Mouse (Mus musculus) kidney, embryonic 15.5 days (tissue): ENCODE measurements around the gene Hrasls5. TPM values are rescaled to one million over a fixed set of nuclear protein-coding genes. Genes with fewer than 3 reads are reported as not detected.

ENCODE experiments used
- ATAC-seq: fragments of 200-750 bp; cut with Nextera tagmentation; replicated peaks from 2 replicates; pipeline ENCODE4 v1.8.0; 2017; ENCODE audit warnings: moderate TSS enrichment; ENCODE audit not compliant: low FRiP score
- H3K27ac ChIP-seq: fragments of 300-500 bp; sonication (generic); 2 replicates; pipeline ENCODE4 v1.5.1; 2015; ENCODE audit warnings: mild to moderate bottlenecking, inconsistent platforms
- H3K27me3 ChIP-seq: fragments of 300-500 bp; sonication (generic); 2 replicates; pipeline ENCODE4 v1.6.1; 2015; ENCODE audit warnings: inconsistent platforms
- H3K36me3 ChIP-seq: fragments of 300-500 bp; sonication (generic); 2 replicates; pipeline ENCODE4 v1.6.1; 2015; ENCODE audit warnings: inconsistent platforms
- H3K4me1 ChIP-seq: fragments of 300-500 bp; sonication (generic); 2 replicates; pipeline ENCODE4 v1.6.1; 2015; ENCODE audit warnings: inconsistent platforms
- H3K4me2 ChIP-seq: fragments of 300-500 bp; sonication (generic); 2 replicates; pipeline ENCODE4 v1.6.1; 2015; ENCODE audit warnings: moderate library complexity, mild to moderate bottlenecking, inconsistent platforms
- H3K4me3 ChIP-seq: fragments of 300-500 bp; sonication (generic); replicated peaks from 2 replicates; pipeline ENCODE4 v1.5.1; 2015; ENCODE audit warnings: mild to moderate bottlenecking, inconsistent platforms
- H3K9ac ChIP-seq: fragments of 300-500 bp; sonication (generic); 2 replicates; pipeline ENCODE4 v1.6.1; 2015; ENCODE audit warnings: mild to moderate bottlenecking, inconsistent platforms
- H3K9me3 ChIP-seq: fragments of 300-500 bp; sonication (generic); replicated peaks from 2 replicates; pipeline ENCODE4 v1.6.1; 2016; ENCODE audit warnings: inconsistent platforms
- WGBS: fragments of 180-500 bp; shearing (Covaris S2); methylation state at CpG from one replicate; pipeline ENCODE4 v1.1.7; 2015; ENCODE audit warnings: mixed read lengths; 5-methylcytosine and 5-hydroxymethylcytosine counted together
- polyA plus RNA-seq: library from polyadenylated mRNA; unstranded; fragments of >200 nt; fragmentation: Nextera tagmentation; extraction: Ambion mirVana; gene quantifications from 2 replicates; pipeline ENCODE4 v1.2.1, GENCODE M21; 2015

Hrasls5 gene
- polyA plus RNA-seq, 1 experiment from 2014 or later, result not detected

DNA sequence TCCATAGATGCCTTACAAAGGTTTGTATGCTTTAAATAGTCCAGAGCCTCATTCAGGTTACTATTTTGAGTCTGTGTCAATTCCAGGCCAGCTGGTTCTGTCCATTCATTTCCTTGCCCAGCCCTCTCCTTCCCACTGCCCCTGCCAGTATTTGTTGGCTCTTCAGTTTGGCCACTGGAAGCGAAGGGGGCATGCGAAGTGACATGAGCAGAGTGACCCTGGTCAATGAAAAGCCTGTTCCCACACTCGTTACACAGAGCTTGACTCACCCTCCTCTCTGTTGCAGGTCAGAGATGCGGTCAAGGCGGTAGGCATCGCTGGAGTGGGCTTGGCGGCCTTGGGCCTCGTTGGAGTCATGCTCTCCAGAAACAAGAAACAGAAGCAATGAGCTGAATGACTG, 27.1 kb upstream of the Hrasls5 start:
- H3K36me3 ChIP-seq, result no peaks in the 10 kb centered on the region
- H3K27ac ChIP-seq, result no peak overlapping the region
- WGBS, result 82% methylated on average over 8 of the region's 8 CpGs
- ATAC-seq, result no peak
- no peaks in the 10 kb centered on the region for H3K9me3 ChIP-seq
- no peak overlapping the region for H3K4me2 ChIP-seq
- H3K9ac ChIP-seq, result no peak overlapping the region
- no peak overlapping the region for H3K4me3 ChIP-seq
- no peaks in the 10 kb centered on the region for H3K27me3 ChIP-seq
- H3K4me1 ChIP-seq, result no peaks in the 10 kb centered on the region

DNA sequence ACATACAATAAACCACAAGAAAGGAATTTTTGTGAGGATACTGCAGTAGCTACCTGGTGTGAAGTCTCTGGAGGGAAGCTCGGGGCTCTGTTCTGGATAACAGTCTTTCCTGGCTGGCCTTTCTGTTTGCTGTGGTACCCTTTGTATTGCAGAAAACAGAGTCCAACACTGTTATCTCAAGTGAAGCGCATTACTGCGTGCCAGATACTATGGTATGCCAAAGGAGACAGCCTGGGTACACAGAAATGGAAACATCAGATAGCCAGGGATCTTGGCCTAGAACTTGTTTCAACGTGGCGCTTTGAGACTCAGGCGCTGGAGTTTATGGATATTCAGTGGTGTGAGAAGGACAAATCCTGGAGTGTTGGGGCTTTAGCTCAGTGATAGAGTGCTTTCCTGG, 26.6 kb upstream of the Hrasls5 start:
- WGBS, result 93% methylated on average over 6 of the region's 6 CpGs
- Histone ChIP-seq H3K9me3 (no peaks in the 10 kb centered on the region), H3K27ac (no peak overlapping the region), H3K4me3 (no peak overlapping the region), H3K4me2 (no peak overlapping the region), H3K9ac (no peak overlapping the region), H3K36me3 (no peaks in the 10 kb centered on the region), H3K4me1 (no peaks in the 10 kb centered on the region), H3K27me3 (no peaks in the 10 kb centered on the region)
- no peak for ATAC-seq

DNA sequence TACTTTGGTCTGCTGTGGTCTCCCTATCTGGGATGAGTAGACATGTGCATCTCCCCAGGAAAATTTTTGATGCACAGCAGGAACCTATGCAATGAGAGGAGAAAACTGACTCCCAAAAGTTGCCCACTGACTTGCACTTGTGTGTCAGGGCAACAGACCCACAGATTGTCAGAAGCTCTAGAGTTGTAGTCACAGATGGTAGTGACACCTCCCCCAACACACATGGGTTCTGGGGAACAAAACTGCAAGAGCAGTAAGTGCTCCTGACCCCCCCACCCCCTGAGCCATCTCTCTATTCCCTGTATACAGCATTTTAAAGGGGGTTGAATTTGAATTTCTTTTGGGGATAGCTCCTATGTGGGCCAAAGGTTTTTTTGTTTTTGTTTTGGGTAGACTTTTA, 21.5 kb upstream of the Hrasls5 start:
- Histone ChIP-seq H3K36me3 (no peaks in the 10 kb centered on the region), H3K9me3 (no peaks in the 10 kb centered on the region), H3K27ac (no peak overlapping the region), H3K4me3 (no peak overlapping the region), H3K4me1 (0 out of 2 replicates have a peak, but pooled peaks cover 3% of the 10 kb centered on the region), H3K9ac (no peak overlapping the region), H3K27me3 (no peaks in the 10 kb centered on the region), H3K4me2 (no peak overlapping the region)
- ATAC-seq, result no peak

DNA sequence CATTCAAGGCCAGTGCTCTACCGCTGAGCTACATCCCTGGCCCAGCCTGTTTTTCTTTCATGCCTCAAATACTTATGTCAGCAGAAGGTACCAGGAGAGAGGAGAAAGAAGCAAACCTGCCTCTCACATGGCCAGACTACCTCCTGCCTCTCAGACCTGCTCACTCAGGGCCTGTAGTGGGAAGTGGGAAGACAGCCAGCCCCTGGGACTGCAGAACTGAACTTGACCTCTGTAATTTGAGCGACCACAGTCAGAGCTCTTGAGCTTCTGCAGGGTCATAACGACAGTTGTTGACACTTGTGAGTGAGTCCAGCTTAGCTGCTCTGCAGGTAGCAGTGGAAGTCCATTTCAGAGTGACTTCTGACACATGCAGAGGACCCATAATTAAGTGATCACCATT, 20.3 kb upstream of the Hrasls5 start:
- no peaks in the 10 kb centered on the region for H3K36me3 ChIP-seq
- no peaks in the 10 kb centered on the region for H3K27me3 ChIP-seq
- H3K4me1 ChIP-seq, result 0 out of 2 replicates have a peak, but pooled peaks cover 3% of the 10 kb centered on the region
- no peaks in the 10 kb centered on the region for H3K9me3 ChIP-seq
- no peak overlapping the region for H3K9ac ChIP-seq
- no peak overlapping the region for H3K4me3 ChIP-seq
- no peak overlapping the region for H3K27ac ChIP-seq
- WGBS, result 33% methylated on average over 3 of the region's 3 CpGs
- no peak for ATAC-seq
- H3K4me2 ChIP-seq, result no peak overlapping the region

DNA sequence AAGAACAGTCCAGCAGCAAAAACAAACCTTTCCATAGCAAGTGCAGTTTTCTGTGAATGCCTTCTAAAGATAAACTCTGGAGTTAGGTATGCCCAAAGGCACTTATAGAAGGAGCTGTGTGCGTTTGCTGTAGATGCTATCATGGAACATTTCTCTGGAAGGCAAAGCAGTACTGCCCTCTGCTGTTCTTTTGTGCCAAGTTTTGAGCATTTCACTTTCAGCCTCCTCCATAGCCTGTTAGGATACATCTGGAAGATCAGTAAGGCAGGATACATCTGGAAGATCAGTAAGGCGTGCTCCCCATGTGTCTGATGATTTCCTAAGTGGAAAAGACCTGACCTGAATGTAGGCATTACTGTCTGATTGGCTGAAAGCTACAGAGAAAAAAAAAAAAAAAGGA, 16.8 kb upstream of the Hrasls5 start:
- no peak overlapping the region for H3K4me2 ChIP-seq
- no peaks in the 10 kb centered on the region for H3K27me3 ChIP-seq
- H3K9ac ChIP-seq, result no peak overlapping the region
- H3K36me3 ChIP-seq, result no peaks in the 10 kb centered on the region
- WGBS, result 29% methylated on average over 2 of the region's 2 CpGs
- H3K4me1 ChIP-seq, result 0 out of 2 replicates have a peak, but pooled peaks cover 3% of the 10 kb centered on the region
- 0 out of 2 replicates have a peak, but pooled peaks have one; percentile 43 for ATAC-seq
- H3K4me3 ChIP-seq, result no peak overlapping the region
- H3K9me3 ChIP-seq, result no peaks in the 10 kb centered on the region
- H3K27ac ChIP-seq, result no peak overlapping the region

DNA sequence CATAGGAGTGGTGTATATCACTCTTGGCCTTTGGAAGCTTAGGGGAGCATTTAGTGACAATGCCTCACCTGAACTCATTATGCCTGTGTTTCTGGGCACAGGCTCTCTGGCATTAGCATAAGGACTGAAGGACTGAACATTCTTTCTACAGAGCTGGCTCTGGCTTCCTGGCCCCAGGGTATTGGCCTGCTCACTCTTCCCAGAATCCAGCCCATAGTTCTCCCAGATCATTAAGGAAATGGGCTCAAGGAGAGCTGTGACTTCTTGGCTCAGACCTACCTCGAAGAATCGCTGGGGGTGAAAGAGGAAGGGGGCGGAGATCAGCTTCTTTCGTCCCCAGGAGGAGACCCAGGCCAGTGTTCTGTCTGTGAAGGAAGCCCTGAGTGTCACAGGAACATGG, 13.9 kb upstream of the Hrasls5 start:
- H3K4me1 ChIP-seq, result no peaks in the 10 kb centered on the region
- H3K27me3 ChIP-seq, result no peaks in the 10 kb centered on the region
- no peaks in the 10 kb centered on the region for H3K9me3 ChIP-seq
- WGBS, result 51% methylated on average over 4 of the region's 4 CpGs
- no peak overlapping the region for H3K4me3 ChIP-seq
- no peaks in the 10 kb centered on the region for H3K36me3 ChIP-seq
- H3K27ac ChIP-seq, result no peak overlapping the region
- no peak overlapping the region for H3K4me2 ChIP-seq
- no peak overlapping the region for H3K9ac ChIP-seq
- no peak for ATAC-seq

DNA sequence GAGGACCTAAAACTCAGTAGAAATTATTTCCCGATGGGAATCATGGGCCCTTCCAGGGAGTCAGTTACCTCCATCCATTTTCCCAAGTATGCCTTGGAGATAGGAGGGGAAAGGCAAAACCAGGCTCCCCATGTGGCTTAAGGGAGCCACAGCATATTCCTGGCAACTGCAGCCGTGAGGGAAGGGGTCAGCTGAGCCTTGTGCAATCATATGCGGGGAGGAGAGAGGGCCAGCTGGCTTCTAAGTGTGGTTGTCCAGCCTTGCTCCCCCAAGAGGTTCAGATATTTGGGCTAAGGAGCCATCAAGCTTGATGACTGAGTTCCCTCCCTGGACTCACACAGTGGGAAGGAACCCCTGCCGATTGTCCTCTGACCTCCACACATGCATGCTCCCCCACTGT, 10.8 kb upstream of the Hrasls5 start:
- H3K4me1 ChIP-seq, result peaks cover 10% of the 10 kb centered on the region
- no peak overlapping the region for H3K9ac ChIP-seq
- H3K36me3 ChIP-seq, result no peaks in the 10 kb centered on the region
- no peak for ATAC-seq
- no peak overlapping the region for H3K4me3 ChIP-seq
- WGBS, result 79% methylated on average over 4 of the region's 4 CpGs
- H3K9me3 ChIP-seq, result no peaks in the 10 kb centered on the region
- no peak overlapping the region for H3K4me2 ChIP-seq
- no peak overlapping the region for H3K27ac ChIP-seq
- no peaks in the 10 kb centered on the region for H3K27me3 ChIP-seq

DNA sequence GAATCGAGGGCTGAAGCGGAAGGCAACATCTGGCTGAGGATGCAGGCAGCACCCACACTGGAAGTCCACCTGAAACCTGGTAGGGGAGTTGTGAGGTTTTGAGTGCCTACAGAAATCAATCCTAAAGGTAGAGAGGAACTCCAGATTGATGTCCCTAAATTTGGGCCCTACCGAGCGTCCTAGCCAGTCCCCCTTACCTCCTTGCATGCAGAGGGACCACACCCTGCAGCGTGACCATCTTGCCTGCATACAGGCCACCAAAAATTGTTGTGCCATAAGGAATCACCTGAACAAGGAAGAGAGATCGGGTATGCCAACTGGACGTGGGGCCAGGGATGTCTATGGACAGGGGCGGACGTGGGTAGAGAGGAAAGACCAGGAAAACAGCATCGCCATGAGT, 8.2 kb upstream of the Hrasls5 start:
- Histone ChIP-seq H3K27me3 (peaks cover 3% of the 10 kb centered on the region; the same call in 1 of the 2 replicates), H3K27ac (no peak overlapping the region), H3K4me2 (no peak overlapping the region), H3K36me3 (no peaks in the 10 kb centered on the region), H3K4me3 (no peak overlapping the region), H3K9ac (no peak overlapping the region), H3K9me3 (no peaks in the 10 kb centered on the region), H3K4me1 (peaks cover 22% of the 10 kb centered on the region)
- 94% methylated on average over 10 of the region's 10 CpGs for WGBS
- no peak for ATAC-seq

DNA sequence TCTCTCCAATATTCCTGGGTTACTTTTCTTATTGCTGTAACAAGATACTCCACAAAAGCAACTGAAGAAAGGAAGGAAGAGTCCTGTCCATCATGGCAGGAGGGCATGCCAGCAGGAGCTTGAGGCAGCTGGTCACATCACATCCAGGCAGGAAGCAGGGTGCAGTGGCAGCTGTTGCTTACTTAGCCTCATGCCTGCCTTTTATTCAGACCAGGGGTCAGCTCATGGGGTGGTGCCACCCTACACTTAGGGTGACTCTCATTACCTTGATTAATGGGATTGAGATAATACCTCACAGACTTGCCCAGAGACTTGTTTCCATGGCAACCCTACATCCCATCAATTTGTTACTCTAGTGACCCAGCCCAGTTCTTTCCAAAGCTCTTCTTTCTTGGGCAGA, 7.3 kb upstream of the Hrasls5 start:
- Histone ChIP-seq H3K4me3 (no peak overlapping the region), H3K4me1 (peaks cover 22% of the 10 kb centered on the region), H3K9me3 (no peaks in the 10 kb centered on the region), H3K9ac (no peak overlapping the region), H3K4me2 (no peak overlapping the region), H3K36me3 (no peaks in the 10 kb centered on the region), H3K27ac (no peak overlapping the region), H3K27me3 (peaks cover 8% of the 10 kb centered on the region; the same call in 1 of the 2 replicates)
- no peak for ATAC-seq

DNA sequence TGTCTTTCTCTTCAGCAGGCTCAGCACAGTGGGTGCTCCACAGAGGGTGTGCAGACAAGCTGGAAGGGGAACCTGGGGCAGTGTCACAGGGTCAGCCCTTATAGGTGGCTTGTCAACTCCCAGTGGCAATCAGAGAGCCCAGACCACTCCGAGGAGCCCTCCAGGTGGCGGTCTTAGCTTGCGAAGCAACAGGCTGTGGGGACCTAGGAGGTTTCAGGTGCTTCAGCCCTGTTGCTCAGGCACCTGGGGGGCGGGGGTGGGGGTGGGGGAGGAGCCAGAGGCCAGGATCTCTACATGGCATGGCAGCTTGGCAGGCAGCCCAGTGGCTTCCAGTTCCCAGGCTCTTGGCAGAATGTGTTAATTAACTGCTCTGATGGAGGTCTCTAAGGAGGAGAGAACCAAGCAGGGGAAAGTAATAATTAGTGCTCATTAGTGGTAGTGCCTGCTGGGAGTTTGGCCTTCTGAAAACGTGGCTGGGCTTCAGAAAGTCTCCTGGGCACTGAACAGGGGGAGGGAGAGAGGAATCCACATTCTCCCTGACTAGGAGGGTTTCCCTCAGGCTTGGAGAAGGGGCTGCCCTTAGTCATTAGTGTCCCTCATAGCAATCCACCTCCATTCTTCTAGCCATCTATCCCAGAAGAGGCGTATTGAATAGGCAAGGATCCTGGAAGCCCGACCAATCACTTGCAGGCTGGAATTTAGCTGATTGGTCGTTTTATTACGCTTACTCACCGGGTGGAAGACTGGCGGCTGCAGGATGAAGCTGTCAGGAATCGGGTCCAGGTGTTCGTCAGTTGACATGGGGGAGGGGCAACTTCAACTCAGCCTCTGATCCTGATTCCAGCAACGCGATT, 6.2 kb upstream of the Hrasls5 start:
- peak overlapping the region; percentile 72 for H3K4me2 ChIP-seq
- H3K4me3 ChIP-seq, result peak overlapping the region; percentile 36
- peak; percentile 89 for ATAC-seq
- no peaks in the 10 kb centered on the region for H3K36me3 ChIP-seq
- H3K4me1 ChIP-seq, result peaks cover 22% of the 10 kb centered on the region
- H3K9me3 ChIP-seq, result no peaks in the 10 kb centered on the region
- 4% methylated on average over 15 of the region's 15 CpGs for WGBS
- peaks cover 10% of the 10 kb centered on the region; the same call in 1 of the 2 replicates for H3K27me3 ChIP-seq
- peak overlapping the region; percentile 33; the same call in 1 of the 2 replicates for H3K9ac ChIP-seq
- H3K27ac ChIP-seq, result peak overlapping the region; percentile 66

DNA sequence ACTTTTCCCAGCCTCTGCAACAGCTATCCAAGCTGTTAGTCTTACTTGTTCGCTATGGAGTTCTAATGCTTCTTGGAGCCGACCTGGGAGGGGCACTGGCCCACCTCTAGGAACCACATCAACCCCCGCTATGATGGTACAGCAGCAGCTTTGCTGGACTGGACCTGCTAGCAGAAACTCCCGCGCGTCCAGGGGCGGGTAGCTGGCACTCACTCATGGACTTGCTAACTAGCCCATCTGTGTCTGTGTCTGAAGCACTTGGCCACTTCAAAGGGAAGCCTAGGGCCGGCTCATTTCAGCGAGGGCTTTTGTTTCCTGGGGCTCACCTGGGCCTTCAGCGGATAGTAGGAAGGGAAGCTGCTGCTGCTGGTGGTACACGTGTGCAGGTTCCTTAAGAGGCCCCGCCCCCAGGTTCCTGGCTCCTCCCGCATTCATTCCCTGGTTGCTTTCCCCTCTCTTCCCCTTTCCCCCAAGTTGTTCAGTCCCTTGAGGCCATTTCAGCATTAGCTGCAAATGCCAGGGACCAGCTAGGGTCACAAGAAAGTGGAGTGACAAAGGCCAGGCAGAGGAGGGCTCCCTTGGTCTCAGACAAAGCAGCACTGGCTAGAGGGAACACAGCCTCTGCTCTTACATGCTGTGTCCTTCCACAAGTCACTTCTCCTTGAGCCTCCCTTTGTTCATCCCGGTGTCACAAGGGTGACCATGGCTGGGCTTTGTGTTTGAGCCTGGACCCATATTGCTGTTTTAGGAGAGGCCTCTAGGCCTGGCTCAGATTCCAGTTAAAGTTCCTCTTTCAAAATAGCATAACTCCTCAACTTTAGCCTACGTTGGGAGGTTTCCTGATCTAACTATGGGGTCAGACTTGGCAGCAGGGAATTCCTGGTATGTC, 5.3 kb upstream of the Hrasls5 start, which contains the start of gene Lgals12:
Gene Lgals12, minus strand, starts transcription at position 393 of the 889 bp plus-strand sequence.
- peaks cover 25% of the 10 kb centered on the region for H3K4me1 ChIP-seq
- H3K9me3 ChIP-seq, result no peaks in the 10 kb centered on the region
- H3K4me2 ChIP-seq, result peak within 1 kb of the TSS; percentile 72
- peak within 1 kb of the TSS; percentile 36 for H3K4me3 ChIP-seq
- peak within 1 kb of the TSS; percentile 33; the same call in 1 of the 2 replicates for H3K9ac ChIP-seq
- ATAC-seq, result 0 out of 2 replicates have a peak, but pooled peaks have one; percentile 37
- H3K27me3 ChIP-seq, result peaks cover 18% of the 10 kb centered on the region
- 8% methylated on average over 15 of the region's 15 CpGs for WGBS
- no peaks in the 10 kb centered on the region for H3K36me3 ChIP-seq
- peak within 1 kb of the TSS; percentile 66 for H3K27ac ChIP-seq

DNA sequence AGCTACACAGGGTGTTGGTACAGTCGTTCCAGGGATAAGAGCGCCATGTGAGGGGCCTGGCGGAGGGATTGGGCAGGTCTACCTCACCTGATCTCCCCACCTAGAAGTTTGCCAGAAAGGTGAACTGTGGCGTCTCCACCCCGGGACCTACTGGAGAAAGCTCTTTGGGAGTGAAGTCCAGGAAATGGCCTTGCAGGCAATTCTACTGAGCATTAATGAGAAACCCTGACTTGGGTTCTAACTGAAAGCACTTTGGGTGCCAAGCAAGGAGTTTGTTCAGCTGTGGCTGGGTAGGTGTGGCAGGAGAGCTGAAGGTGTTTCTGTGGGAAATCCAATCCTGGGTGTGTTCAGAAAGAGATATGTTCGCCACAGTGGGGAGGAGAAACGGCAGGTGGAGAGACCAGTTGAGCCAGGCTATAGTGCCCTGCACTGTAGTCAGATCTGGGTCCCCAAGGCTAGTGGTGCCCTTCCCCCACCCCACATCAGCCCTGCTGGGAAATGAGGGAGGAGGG, 4.6 kb upstream of the Hrasls5 start:
- peak overlapping the region; percentile 66; the same call in 1 of the 2 replicates for H3K27ac ChIP-seq
- peaks cover 23% of the 10 kb centered on the region for H3K27me3 ChIP-seq
- H3K36me3 ChIP-seq, result no peaks in the 10 kb centered on the region
- H3K9me3 ChIP-seq, result no peaks in the 10 kb centered on the region
- 78% methylated on average over 7 of the region's 7 CpGs for WGBS
- no peak overlapping the region for H3K4me3 ChIP-seq
- H3K9ac ChIP-seq, result no peak overlapping the region
- no peak overlapping the region for H3K4me2 ChIP-seq
- peaks cover 32% of the 10 kb centered on the region for H3K4me1 ChIP-seq
- no peak for ATAC-seq
